Mouse (Mus musculus) CH12.LX (cell line): ENCODE results near the gene Gm20388. TPM values are rescaled to one million over a fixed set of nuclear protein-coding genes. Genes with fewer than 3 reads are reported as not detected.

Experiments used
- DNase-seq: peaks from one replicate; pipeline ENCODE4 v3.0.0-alpha.2; 2013; ENCODE audit errors: extremely low read depth
- H3K27ac ChIP-seq: 2 replicates; pipeline ENCODE4 v1.5.1; 2012; ENCODE audit warnings: low read depth, mild to moderate bottlenecking, control low read depth, moderate library complexity; ENCODE audit not compliant: insufficient read depth
- H3K27me3 ChIP-seq: replicated peaks from 2 replicates; pipeline ENCODE3; 2012; ENCODE audit warnings: inconsistent platforms
- H3K36me3 ChIP-seq, 2 experiments: replicated peaks in 1 of 2; 2 replicates each; pipeline versions ENCODE3 to v1.6.1; 2012; ENCODE audit warnings: inconsistent platforms in 1 of 2, low read length in 1 of 2, mild to moderate bottlenecking in 1 of 2, mixed read lengths in 1 of 2, moderate library complexity in 1 of 2; ENCODE audit not compliant: control insufficient read depth in 1 of 2, insufficient read depth in 1 of 2
- H3K4me1 ChIP-seq, 2 experiments: 2 replicates each; pipeline ENCODE4 v1.6.1; 2012; ENCODE audit warnings: inconsistent platforms in 1 of 2, moderate library complexity in 1 of 2; ENCODE audit not compliant: insufficient read depth in 2 of 2, control insufficient read depth in 1 of 2
- H3K4me2 ChIP-seq: 2 replicates; pipeline ENCODE4 v1.6.1; 2012; ENCODE audit warnings: low read depth, mild to moderate bottlenecking, control low read depth; ENCODE audit not compliant: poor library complexity, insufficient read depth, severe bottlenecking
- H3K4me3 ChIP-seq, 3 experiments: fragments of 150-350 bp in 1 of 3; sonication (generic) in 1 of 3; replicated peaks in 1 of 3; 2 replicates each; pipeline versions ENCODE3 to v1.5.1; 2011 to 2012; ENCODE audit warnings: low read depth in 2 of 3, low read length in 2 of 3, mild to moderate bottlenecking in 2 of 3, moderate library complexity in 2 of 3, control low read depth in 1 of 3, improper control_type of control experiment in 1 of 3, inconsistent platforms in 1 of 3, mixed read lengths in 1 of 3; ENCODE audit not compliant: poor library complexity in 1 of 3
- H3K79me2 ChIP-seq: replicated peaks from 2 replicates; pipeline ENCODE4 v1.6.1; 2012; ENCODE audit warnings: mild to moderate bottlenecking, moderate library complexity; ENCODE audit not compliant: control insufficient read depth, poor library complexity, insufficient read depth, severe bottlenecking; ENCODE audit errors: extremely low read depth
- H3K9ac ChIP-seq: 2 replicates; pipeline ENCODE4 v1.6.1; 2012; ENCODE audit warnings: low read depth, mild to moderate bottlenecking, control low read depth, moderate library complexity; ENCODE audit not compliant: insufficient read depth
- H3K9me3 ChIP-seq: replicated peaks from 2 replicates; pipeline ENCODE3; 2012; ENCODE audit warnings: low read length, inconsistent platforms, mixed read lengths
- GABPA ChIP-seq: IDR thresholded peaks from 2 replicates; pipeline ENCODE4 v1.6.1; 2012; ENCODE audit warnings: low read depth, low read length, improper control_type of control experiment, inconsistent platforms; ENCODE audit not compliant: insufficient replicate concordance
- HCFC1 ChIP-seq: IDR thresholded peaks from 2 replicates; pipeline ENCODE4 v1.6.1; 2012; ENCODE audit warnings: low read depth, mild to moderate bottlenecking, inconsistent platforms, low read length, improper control_type of control experiment
- JUN ChIP-seq: IDR thresholded peaks from 2 replicates; pipeline ENCODE4 v1.6.1; 2011; ENCODE audit warnings: low read depth, mild to moderate bottlenecking, low read length, improper control_type of control experiment, moderate library complexity; ENCODE audit not compliant: insufficient read depth
- KAT2A ChIP-seq: IDR thresholded peaks from 2 replicates; pipeline ENCODE4 v1.6.1; 2012; ENCODE audit warnings: low read length, improper control_type of control experiment, inconsistent platforms; ENCODE audit not compliant: insufficient replicate concordance
- MAFK ChIP-seq: IDR thresholded peaks from 2 replicates; pipeline ENCODE4 v1.6.1; 2011; ENCODE audit warnings: low read length, improper control_type of control experiment; ENCODE audit not compliant: insufficient replicate concordance
- MEF2A ChIP-seq: IDR thresholded peaks from 2 replicates; pipeline ENCODE4 v1.6.1; 2014; ENCODE audit warnings: low read depth, mild to moderate bottlenecking, inconsistent platforms, low read length, improper control_type of control experiment, borderline replicate concordance
- NELFE ChIP-seq: IDR thresholded peaks from 2 replicates; pipeline ENCODE4 v1.6.1; 2011; ENCODE audit warnings: low read depth, low read length, improper control_type of control experiment
- POLR2A ChIP-seq: IDR thresholded peaks from 2 replicates; pipeline ENCODE4 v1.6.1; 2011; ENCODE audit warnings: low read depth, mild to moderate bottlenecking, improper control_type of control experiment, low read length
- RAD21 ChIP-seq: IDR thresholded peaks from 2 replicates; pipeline ENCODE4 v1.6.1; 2011; ENCODE audit warnings: low read depth, mild to moderate bottlenecking, low read length, improper control_type of control experiment, moderate library complexity
- SIN3A ChIP-seq: IDR thresholded peaks from 2 replicates; pipeline ENCODE4 v1.6.1; 2012; ENCODE audit warnings: low read length, improper control_type of control experiment, inconsistent platforms
- ZKSCAN1 ChIP-seq: IDR thresholded peaks from 2 replicates; pipeline ENCODE4 v1.6.1; 2012; ENCODE audit warnings: low read depth, inconsistent platforms, low read length, improper control_type of control experiment, borderline replicate concordance
- dilution Hi-C: fragments of 300-500 bp; cut with MboI; formaldehyde crosslinking; loops from 2 replicates; pipeline ENCODE4 v1.14.3; 2020; ENCODE audit warnings: low sequenced_read_pairs; ENCODE audit not compliant: extremely low pct_unique_long_range_greater_than_20kb, extremely low pct_ligation_motif_present
- in situ Hi-C: fragments of 300-500 bp; cut with MboI; formaldehyde crosslinking; loops from 3 replicates; pipeline ENCODE4 v1.14.3; 2019; ENCODE audit warnings: low sequenced_read_pairs, low pct_ligation_motif_present, low pct_unique_long_range_greater_than_20kb, mixed read lengths
- polyA plus RNA-seq: library from polyadenylated mRNA; unstranded; fragments of >175 nt; gene quantifications from 2 replicates; pipeline ENCODE4 v1.2.1, GENCODE M21; 2012; ENCODE audit warnings: low read depth; ENCODE audit not compliant: insufficient read length
- total RNA-seq, 2 experiments: library from RNA; depleted of rRNA; stranded (reverse); fragments of 300-350 nt in 1 of 2; fragments of >200 nt in 1 of 2; gene quantifications; 2 replicates each; pipeline ENCODE4 v1.2.3; 2012 to 2014

Gene Gm20388
- total and polyA plus RNA-seq, 3 experiments = 14.8 to 26.3 (median 22.2) TPM

DNA sequence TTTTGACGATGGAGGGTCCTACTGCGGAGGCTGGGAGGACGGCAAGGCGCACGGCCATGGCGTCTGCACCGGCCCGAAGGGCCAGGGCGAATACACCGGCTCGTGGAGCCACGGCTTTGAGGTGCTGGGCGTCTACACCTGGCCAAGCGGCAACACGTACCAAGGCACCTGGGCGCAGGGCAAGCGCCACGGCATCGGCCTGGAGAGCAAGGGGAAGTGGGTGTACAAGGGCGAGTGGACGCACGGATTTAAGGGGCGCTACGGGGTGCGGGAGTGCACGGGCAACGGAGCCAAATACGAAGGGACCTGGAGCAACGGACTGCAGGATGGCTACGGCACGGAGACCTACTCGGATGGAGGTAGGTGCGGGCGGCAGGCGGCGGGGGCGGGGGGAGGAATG lies 1820.0 kb downstream of the Gm20388 start:
- TF ChIP-seq RAD21 (no peak), MEF2A (no peak)
- TF ChIP-seq, all 38 proteins: peak for 0
- Histone ChIP-seq H3K9ac (no peak overlapping the region), H3K4me1 (no peaks in the 10 kb centered on the region), H3K27me3 (peaks cover 65% of the 10 kb centered on the region), H3K36me3 (no peaks in the 10 kb centered on the region), H3K27ac (no peak overlapping the region), H3K4me2 (no peak overlapping the region), H3K4me3 (no peak overlapping the region), H3K9me3 (peaks cover 23% of the 10 kb centered on the region), H3K79me2 (no peaks in the 10 kb centered on the region)
- in situ Hi-C loops = no loop called here
- DNase-seq = no peak
- dilution Hi-C loops = no loop called here

DNA sequence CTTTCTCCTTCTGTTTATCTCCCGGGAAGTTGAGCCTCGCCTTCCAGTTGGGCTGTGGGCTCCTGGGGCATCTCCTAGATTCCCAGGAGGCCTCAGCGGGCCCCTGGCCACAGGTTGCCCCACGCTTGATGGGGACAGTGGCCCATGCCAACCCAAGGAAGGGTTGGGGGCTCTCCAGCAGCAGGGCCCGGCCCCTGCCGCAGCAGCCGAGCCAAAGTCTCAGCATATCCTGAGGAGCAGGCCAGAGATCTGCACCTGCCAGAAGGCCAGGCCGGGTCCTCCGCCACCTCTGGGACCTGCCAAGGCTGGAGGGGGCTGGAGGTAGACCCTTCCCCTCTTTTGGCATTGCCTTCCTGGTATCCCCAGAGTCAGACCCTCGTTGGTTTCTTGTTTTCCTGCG lies 1820.4 kb downstream of the Gm20388 start:
- Histone ChIP-seq H3K27me3 (peaks cover 64% of the 10 kb centered on the region), H3K9me3 (peaks cover 21% of the 10 kb centered on the region), H3K4me3 (no peak overlapping the region), H3K4me2 (no peak overlapping the region), H3K4me1 (no peaks in the 10 kb centered on the region), H3K27ac (no peak overlapping the region), H3K9ac (no peak overlapping the region), H3K36me3 (no peaks in the 10 kb centered on the region), H3K79me2 (no peaks in the 10 kb centered on the region)
- DNase-seq = no peak
- in situ Hi-C loops = no loop called here
- dilution Hi-C loops = no loop called here
- no peak for TF ChIP-seq ZKSCAN1
- TF ChIP-seq GABPA = no peak
- TF ChIP-seq KAT2A = no peak
- TF ChIP-seq SIN3A = no peak
- no peak for TF ChIP-seq POLR2A
- no peak for TF ChIP-seq MEF2A
- no peak for TF ChIP-seq JUN
- TF ChIP-seq, all 38 proteins: peak for 0

DNA sequence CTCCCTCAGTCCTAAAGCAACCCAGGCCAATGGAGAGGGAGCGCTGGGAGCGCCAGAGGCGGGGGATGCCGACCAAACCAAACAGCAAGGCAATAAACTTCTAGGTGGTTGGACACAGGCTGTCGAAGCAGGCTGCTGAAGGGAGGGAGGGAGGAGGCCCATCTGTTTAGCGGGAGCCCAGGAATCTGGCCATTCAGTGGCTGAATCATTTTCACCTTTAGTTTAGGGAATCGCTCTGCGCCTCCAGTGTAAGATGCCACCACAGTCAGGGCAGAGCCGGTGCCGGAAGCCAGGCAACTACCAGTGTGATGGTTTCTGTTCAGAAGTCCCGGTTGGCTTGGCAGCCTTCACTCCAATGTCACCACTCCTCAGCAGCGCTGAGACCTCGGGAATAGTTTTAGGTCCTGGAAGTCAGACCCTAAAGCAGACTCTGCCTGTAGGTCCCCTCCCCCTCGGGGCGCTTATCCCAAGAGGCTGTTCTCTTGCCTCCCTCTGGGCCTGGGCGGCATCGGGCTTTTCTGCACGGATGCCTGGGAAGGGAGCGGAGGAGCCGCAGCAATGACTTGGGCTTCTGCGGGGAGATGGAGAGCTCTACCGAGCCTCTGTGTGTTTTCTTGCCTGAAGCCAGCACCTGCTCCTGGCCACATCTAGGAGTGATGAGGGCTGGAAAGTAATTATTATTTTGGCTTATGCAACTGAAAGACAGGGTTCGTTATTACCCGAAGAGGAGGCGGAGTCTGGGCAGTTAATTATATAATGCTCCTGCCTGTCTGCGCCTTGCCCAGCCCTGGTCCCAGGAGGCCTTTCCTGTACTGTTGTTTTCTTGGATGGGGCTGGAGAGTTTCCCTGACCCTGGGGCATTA lies 1821.1 kb downstream of the Gm20388 start:
- no peak overlapping the region for H3K4me2 ChIP-seq
- no peak for TF ChIP-seq KAT2A
- no peak for TF ChIP-seq MAFK
- TF ChIP-seq NELFE = no peak
- no peak for TF ChIP-seq HCFC1
- H3K9ac ChIP-seq = no peak overlapping the region
- no peak overlapping the region for H3K4me3 ChIP-seq
- no peaks in the 10 kb centered on the region for H3K79me2 ChIP-seq
- dilution Hi-C loops = no loop called here
- no peaks in the 10 kb centered on the region for H3K4me1 ChIP-seq
- no peak overlapping the region for H3K27ac ChIP-seq
- in situ Hi-C loops = no loop called here
- H3K9me3 ChIP-seq = peaks cover 21% of the 10 kb centered on the region
- no peak for DNase-seq
- H3K27me3 ChIP-seq = peaks cover 66% of the 10 kb centered on the region
- no peaks in the 10 kb centered on the region for H3K36me3 ChIP-seq
